21 mouse cellular contexts compared by ENCODE assay signal in the genomic region with DNA sequence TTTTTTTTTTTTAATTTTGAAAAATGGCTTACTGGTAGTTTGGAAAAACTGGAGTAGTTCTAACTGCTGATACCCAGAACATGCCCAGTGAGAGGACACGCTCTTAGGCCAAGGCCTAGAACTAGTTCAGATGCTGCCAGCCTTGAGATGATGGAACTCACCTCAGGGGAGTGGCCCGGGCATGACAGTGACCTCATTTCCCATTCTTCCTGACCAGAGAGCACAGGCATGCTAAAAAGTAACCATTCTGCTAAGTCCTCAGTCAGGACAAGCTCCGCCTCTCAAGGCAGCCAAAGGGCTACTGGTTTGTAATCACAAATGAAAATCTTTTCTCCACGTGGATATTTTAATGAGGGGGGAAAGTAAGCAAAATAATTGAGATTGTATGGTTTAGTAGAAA. TPM values are rescaled to one million over a fixed set of nuclear protein-coding genes. Genes with fewer than 3 reads are reported as not detected.
DNase-seq lines count a peak whose midpoint lies in the region; TF ChIP-seq lines count a peak whose summit lies in the region.
"Had no signal": no experiment of that assay in that cellular context is flagged by ENCODE, and none has a peak within 500 bp of the region (broad histone marks: within the 10 kb centered on the region; RNA-seq: fewer than 3 reads in every experiment).

No protein-coding gene starts in this region.

- H3K4me3 ChIP-seq in testis, adult 2 months (ENCODE audit: control insufficient read depth, low read depth, low read length): peak overlapping the region; percentile 63
- no peak overlapping the region for H3K4me3 ChIP-seq in cerebellum, adult 2 months (replicated peaks; ENCODE audit: insufficient read depth, low read depth, low read length)
- H3K4me3 ChIP-seq: embryonic facial prominence, embryonic 13.5 days; forebrain, embryonic 12.5 days; heart, embryonic 10.5 days; hindbrain, embryonic 12.5 days had no signal

- peak; percentile 18 for DNase-seq in adrenal gland, postnatal 14 days
- DNase-seq in adrenal gland, adult 18-20 months (ENCODE audit: low spot score in 2 of 2): no peak
- DNase-seq in kidney, adult 9 months: peak; percentile 77
- no peak for DNase-seq in kidney, postnatal 10 days
- DNase-seq in testis, postnatal 10 days (ENCODE audit: low spot score): no peak
- peak; percentile 59 to 61 for DNase-seq in kidney, postnatal 36 days
- no peak for DNase-seq in cerebellum, adult 2 months
- DNase-seq: adrenal gland, postnatal 36 days; cerebellum, adult 11 months; cerebellum, adult 9-11 months; cerebellum, postnatal 36 days; gastrocnemius, postnatal 10 days; heart, adult 18-20 months; heart, postnatal 10 days; heart, postnatal 4 days had no signal

- peaks cover 2% of the 10 kb centered on the region; the same call in 1 of the 2 replicates for H3K4me1 ChIP-seq in testis, adult 2 months (ENCODE audit: control insufficient read depth, insufficient read depth, low read length)
- H3K4me1 ChIP-seq in cerebellum, adult 2 months (ENCODE audit: control insufficient read depth, insufficient read depth, low read length): no peaks in the 10 kb centered on the region
- H3K4me1 ChIP-seq: embryonic facial prominence, embryonic 13.5 days; forebrain, embryonic 12.5 days; hindbrain, embryonic 12.5 days had no signal

- no peak for TF ChIP-seq POLR2A in testis, adult 2 months (IDR thresholded peaks at IDR 0.05; ENCODE audit: control insufficient read depth, low read depth, low read length)
- TF ChIP-seq POLR2A in cerebellum, adult 2 months (IDR thresholded peaks at IDR 0.05; ENCODE audit: borderline replicate concordance, insufficient read depth, low read length): no peak

- no peaks in the 10 kb centered on the region for H3K36me3 ChIP-seq in testis, adult 2 months (ENCODE audit: control insufficient read depth, insufficient read depth, low read length)
- H3K36me3 ChIP-seq: embryonic facial prominence, embryonic 13.5 days; forebrain, embryonic 12.5 days; heart, embryonic 10.5 days; hindbrain, embryonic 12.5 days had no signal

- no peaks in the 10 kb centered on the region for H3K27me3 ChIP-seq in testis, adult 2 months (ENCODE audit: control insufficient read depth, insufficient read depth, low read length)
- no peaks in the 10 kb centered on the region for H3K27me3 ChIP-seq in cerebellum, adult 2 months (ENCODE audit: control insufficient read depth, insufficient read depth, low read length)
- H3K27me3 ChIP-seq: embryonic facial prominence, embryonic 13.5 days; forebrain, embryonic 12.5 days; hindbrain, embryonic 12.5 days; Patski had no signal

- TF ChIP-seq CTCF in testis, adult 2 months (IDR thresholded peaks at IDR 0.05; ENCODE audit: control insufficient read depth, insufficient read depth, insufficient replicate concordance, low read depth, low read length): no peak
- TF ChIP-seq CTCF in cerebellum, adult 2 months (IDR thresholded peaks at IDR 0.05; ENCODE audit: borderline replicate concordance, insufficient read depth, low read depth, low read length): no peak

- 74% methylated on average over 4 of the region's 4 CpGs for WGBS in cerebellum, adult 2 months

- no peak overlapping the region for H3K27ac ChIP-seq in testis, adult 2 months (ENCODE audit: control insufficient read depth, insufficient read depth, low read depth, low read length)
- H3K27ac ChIP-seq in cerebellum, adult 2 months (ENCODE audit: insufficient read depth, low read length): no peak overlapping the region
- H3K27ac ChIP-seq: embryonic facial prominence, embryonic 13.5 days; forebrain, embryonic 12.5 days; heart, embryonic 10.5 days; hindbrain, embryonic 12.5 days had no signal

RNA-seq across cellular contexts. Expression of a gene that starts 6.4 kb away (rescaled TPM):
- total RNA-seq in adrenal gland, postnatal 14 days (2021): 41.8 and 42.0 TPM in 2 replicates
- total RNA-seq in adrenal gland, adult 18-20 months (2021): 10 to 100 TPM; 54.5 to 83.4 TPM
- 195 and 220 TPM in 2 replicates for polyA plus RNA-seq in testis, adult 2 months (2012; rRNA removed)
- 27.9 and 30.0 TPM in 2 replicates for polyA plus RNA-seq in cerebellum, adult 2 months (2012; rRNA removed)

Comparison
In these comparisons a context has a peak if more than half of its experiments do, and no peak if none do; other contexts are left out.
1. DNase-seq: peak in adrenal gland, postnatal 14 days (single experiment), kidney, adult 9 months (single experiment) and kidney, postnatal 36 days (2 of 2); none in adrenal gland, adult 18-20 months (0 of 2), kidney, postnatal 10 days (single experiment), testis, postnatal 10 days (single experiment) and cerebellum, adult 2 months (0 of 2).